Mouse (Mus musculus) cerebellum, postnatal 10 days (tissue): ENCODE results near the gene Lrrc8e.
"Not testable (repeated sequence)": the region's sequence is repeated elsewhere in the genome, so short reads cannot be mapped to it uniquely, and the experiment has no call there.

ENCODE experiments used
- DNase-seq, 2 experiments: peaks; one replicate each; pipeline ENCODE4 v3.0.0; 2021; ENCODE audit warnings: mixed read lengths in 2 of 2

Lrrc8e gene

DNA sequence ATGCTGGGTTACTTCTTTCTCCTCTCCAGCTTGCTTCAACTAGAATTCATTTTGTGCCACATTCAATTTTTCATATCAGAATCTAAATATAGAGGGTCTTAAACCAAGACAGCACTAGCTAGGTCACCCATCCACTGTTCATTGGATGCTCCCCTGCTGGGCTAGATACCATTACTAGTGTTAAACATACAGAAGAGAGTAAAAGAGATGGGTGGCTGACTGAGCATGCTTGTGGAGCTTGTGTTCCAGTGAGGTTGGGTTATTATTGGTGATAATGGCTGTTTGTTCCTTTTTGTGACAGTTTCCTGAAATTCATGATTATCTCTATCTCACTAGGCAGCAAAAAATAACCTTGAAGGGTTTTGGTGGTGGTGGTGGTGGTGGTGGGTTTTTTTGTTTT is 4.6 kb upstream of the Lrrc8e start:
- DNase-seq: no peak

DNA sequence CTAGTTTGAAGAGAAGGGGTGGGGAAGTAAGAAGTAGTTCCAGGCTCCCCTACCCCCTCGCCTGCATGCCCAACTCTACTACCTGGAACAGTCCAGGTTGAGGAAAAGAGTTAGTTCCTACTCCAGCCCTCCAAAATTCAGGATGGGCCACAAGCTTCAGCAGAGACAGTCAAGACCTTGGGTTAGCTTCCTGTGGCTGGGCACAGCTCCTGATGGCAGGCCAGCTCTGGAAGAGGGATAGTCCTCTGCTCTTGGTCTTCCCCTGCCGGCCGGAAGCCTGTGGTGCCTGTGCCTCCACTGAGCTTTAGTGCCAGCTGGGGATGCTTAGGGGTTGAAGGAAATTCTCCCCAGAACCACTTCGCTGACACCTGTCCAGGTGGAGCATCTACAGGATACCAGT is 304 bp upstream of the Lrrc8e start:
- DNase-seq: no peak

DNA sequence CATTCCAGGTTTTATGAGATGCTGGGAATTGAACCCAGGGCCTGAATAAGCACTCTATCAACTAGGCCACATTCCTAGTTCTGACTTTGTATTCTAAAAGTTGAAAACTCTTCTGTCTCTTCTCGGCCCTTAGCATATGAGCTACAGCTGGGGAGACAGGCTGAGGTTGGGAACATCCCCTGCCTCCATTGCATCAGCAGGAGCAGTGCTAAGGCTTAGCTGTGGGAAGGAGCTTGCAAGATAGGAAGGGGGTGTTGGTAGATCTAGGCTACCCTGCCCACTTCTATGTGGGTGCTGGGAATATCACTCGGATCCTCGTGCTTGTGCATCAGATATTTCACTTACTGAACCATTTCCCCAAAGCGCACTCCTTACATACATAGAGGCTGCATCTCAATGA is 1.3 kb downstream of the Lrrc8e start:
- DNase-seq: no peak

DNA sequence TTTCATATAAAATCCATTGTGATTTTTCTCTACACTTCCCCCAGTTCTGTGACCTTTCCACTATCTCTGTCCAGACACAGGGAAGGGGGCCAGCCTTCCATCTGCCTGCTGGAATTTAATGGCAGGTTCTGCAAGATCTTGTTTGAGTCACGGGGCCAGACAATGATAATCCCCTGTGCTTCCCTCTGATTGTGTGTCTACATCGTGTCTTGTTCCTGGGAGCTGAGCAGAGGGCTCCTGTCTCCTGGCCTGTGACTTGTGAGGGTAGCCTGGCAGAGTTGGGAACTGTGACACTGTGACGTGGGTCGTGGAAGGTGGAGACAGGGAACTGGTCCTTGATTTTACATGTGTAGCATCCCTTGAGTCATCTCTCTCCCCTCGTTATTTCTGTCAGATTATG is 3.2 kb downstream of the Lrrc8e start:
- DNase-seq: no peak

DNA sequence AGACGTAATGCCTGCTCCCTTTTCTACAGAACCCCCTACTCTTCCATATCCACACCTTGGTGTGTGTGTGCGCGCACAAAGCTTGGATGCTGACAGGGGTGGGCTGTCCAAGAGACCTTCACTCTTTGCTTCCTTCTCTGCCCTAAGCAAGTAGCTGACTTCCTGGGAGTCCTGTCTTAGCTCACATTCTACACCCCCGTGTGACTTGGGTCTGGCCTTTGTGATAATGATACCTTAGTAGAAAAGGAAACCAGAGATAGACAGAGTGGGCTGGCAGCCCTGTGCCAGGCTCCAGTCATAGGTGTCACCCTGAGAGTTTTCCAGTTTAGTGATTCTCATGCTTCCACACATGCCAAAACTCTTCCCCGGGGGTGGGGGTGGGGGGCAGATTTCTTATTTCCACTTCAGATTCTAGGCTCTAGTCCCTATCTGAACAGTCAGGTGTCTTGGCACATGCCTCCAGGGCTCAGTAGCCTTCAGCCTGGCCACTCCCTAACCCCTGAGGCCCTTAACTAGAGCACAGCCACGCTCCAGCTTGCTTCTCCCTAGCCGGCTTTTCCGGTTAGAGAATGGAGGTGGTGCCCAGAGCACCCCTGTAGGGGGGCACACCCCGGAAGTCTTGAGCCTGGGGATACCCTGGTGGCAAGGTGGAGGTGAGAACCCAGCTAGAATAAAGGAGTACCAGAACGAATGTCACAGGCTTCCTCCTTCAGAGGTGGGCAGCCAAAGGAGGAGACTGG is 4.2 kb downstream of the Lrrc8e start:
- DNase-seq: peak in 1 of 2 experiments; percentile 4

DNA sequence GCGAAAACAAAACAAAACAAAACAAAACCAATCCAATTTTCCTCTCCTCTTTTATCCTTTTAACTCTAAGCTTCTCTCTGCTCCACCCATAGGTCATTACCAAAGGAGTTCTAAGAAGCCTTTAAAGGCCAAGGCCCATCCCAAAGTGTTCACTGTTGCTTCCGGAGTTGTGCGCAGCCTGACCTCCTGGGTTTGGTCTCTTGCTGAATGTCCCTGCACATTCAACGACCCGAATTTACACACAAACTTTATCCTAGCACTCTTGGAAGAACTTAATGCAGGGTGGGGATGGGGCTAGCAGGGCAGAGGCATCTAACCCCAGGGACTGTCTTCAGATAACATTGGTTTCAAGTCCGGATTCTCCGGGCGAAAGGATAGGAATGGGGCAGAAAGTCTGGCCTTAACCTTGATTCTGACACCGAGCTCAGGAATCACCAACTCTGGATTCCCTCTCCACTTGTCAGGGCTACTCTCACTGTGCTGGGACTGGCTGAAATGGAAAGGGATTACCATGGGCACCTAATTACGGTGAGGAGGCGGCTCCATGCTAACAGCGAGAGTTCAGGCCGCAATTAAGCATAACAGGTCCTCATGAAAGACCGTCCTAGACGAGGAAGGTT is 11.3 kb downstream of the Lrrc8e start:
- no peak for DNase-seq

DNA sequence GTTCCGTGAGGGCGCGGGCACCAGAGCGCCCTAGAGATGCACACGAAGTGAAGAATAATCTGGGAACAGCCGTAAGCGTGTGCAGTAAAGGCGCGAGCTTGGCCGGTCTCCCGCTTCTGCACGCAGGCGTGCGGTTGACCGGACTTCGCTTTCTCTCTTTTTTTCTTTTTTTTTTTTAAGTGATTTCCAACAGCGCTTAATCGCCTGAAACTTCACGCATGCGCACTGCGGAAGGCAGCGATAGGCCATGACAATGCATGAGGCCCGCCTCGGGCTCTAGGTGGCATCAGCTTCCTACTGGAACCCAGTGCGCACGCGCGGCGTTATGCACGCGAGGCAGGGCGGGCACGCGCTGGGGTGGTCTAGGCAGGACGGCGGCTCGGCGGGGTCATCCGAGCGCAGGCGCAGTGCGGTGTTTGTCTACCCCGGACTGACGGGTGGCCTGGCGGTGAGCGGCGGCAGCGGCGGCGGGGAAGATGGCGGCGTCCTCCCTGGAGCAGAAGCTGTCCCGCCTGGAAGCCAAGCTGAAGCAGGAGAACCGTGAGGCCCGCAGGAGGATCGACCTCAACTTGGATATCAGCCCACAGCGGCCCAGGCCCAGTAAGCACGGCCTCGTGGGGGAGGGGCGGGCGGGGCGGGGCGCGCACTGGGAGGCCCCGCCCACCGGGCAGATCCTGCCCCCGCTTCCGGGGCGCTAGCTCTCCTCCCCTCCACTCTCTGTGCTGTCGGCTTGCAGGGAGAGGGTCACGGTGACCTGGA is 12.0 kb downstream of the Lrrc8e start, which contains the start of the genes Map2k7 and Gm49320:
Gene Map2k7 (plus strand): TSS at position 307 of the 759 bp plus-strand sequence.
Gene Gm49320 (plus strand): TSS at position 432 of the 759 bp plus-strand sequence.
- peak; percentile 100 for DNase-seq

DNA sequence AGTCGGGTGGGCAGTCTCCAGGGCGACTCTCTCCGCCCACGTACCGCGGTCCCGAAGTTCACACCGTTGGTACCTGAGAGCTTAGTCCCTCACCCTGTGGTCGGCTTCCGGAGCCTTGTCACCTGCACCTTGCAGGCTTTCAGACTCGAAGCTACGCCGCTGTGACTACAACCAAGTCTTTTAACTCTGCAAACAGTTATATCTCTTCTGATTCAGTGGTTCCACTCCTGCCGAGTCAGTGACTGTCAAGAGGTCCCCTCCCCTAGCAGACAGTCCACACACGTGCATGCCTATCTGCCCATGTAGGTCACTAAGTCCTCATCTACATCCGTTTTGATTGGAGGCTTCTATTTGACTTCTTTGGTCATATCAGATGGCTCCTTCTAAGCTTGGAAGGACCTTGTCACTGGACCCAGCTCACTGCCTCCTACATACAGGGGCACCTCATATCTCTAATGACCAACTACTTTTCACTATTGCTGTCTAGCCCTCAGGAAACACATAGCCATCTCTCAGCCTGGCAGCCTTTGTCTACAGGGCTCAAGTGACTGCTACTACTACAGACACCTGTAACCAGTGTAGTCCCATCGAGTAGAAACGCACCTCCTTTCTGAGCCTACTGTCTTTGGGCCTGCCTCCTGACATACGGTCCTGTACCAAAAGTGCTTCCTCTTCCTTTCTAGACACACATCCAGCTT is 12.7 kb downstream of the Lrrc8e start:
- DNase-seq: no peak

DNA sequence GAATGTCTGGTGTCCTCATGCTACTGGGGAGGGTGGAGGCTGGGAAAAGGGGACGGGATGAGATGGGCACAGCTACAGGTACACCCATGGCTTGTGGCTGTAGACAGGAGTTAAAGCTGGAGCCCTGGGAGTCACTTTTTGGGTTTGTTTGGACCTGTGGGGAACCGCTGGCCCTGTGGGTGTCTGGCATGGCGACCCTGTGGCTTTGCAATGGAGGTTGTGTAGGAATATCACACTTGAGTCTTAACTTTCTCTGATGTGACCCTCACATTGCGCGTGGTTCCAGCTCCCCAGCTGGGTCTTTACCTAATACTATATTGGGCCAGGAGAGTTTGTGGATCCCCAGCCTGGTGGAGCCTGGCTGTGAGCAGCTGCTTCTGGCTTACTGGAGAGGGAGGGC is 18.4 kb downstream of the Lrrc8e start:
- no peak for DNase-seq

DNA sequence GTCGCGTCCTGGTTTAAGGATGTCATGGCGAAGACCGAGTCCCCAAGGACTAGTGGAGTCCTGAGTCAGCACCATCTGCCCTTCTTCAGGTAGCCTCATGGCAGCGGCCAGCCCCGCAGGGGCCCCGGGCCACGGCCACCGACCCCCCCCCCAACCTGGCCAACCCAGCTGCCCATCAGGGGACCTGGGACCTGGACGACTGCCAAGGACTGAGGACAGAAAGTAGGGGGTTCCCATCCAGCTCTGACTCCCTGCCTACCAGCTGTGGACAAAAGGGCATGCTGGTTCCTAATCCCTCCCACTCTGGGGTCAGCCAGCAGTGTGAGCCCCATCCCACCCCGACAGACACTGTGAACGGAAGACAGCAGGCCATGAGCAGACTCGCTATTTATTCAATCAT is 19.1 kb downstream of the Lrrc8e start:
- peak in 1 of 2 experiments; percentile 50 for DNase-seq

DNA sequence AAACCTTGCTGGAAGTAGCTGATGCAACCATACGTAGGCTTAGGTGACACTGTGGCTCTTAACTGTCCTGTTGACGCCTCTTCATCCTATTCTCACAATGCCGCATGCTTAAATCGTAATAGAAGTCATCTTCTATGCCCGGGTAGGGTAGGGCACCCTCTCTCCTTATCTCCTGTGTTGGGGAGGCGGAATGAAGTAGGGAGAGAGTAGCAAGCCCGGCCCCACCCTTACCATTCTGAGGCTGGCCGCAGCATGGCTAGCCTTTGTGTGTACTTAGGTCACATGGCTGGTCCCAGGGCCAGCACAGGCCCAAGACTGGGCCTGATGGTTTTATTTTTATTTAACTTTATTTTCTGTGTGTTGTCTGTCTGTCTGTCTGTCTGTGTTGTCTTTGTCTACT is 20.6 kb downstream of the Lrrc8e start:
- no peak for DNase-seq

DNA sequence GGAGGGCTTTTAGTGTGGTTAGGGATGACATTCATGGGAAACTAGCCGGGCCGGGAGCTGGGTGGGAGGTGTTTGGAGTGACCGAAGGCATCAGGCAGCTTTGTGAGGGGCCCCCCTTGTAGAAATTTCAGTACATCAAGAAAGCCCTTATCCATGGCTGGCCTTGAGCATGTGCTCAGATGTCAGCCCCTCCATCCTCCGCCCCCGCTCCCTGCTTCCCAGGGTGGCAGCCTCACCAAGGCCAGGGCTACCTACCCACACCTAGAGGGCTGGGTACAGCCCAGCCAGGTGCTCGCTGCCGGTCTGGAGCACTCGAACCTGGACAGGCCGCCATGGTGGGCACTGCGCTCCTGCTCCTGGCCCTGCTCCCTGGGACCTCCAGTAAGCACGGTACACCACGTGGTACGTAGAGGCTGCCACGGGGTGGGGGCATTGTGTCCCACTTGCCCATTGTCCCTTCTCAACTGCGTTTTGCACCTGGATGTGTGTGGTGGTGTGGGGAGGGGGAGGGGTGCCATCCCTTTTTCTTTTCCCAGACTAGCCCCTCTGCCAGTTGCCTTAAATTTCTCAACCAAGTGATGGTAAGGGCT is 21.4 kb downstream of the Lrrc8e start, which contains the start of gene Tgfbr3l:
Gene Tgfbr3l (plus strand): TSS at position 264 of the 590 bp plus-strand sequence.
- DNase-seq: no peak

DNA sequence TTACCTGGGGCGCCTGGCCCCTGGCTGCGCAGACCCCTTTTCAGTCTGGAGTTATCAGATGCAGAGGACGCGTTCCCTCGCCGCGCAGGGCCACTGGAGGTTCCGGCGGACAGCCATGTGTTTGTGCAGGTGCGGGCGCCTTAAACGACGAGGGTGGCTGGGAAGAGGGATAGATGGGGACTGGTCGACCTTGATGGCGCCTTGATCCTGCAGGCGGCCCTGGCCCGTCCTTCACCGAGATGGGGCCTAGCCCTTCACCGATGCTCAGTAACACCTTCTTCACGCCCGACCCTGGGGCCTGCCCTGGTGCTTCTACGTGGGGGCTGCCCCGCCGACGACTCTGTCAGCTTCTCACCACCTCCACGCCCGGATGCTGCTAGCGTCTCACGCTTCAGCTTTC is 22.6 kb downstream of the Lrrc8e start:
- no peak for DNase-seq

DNA sequence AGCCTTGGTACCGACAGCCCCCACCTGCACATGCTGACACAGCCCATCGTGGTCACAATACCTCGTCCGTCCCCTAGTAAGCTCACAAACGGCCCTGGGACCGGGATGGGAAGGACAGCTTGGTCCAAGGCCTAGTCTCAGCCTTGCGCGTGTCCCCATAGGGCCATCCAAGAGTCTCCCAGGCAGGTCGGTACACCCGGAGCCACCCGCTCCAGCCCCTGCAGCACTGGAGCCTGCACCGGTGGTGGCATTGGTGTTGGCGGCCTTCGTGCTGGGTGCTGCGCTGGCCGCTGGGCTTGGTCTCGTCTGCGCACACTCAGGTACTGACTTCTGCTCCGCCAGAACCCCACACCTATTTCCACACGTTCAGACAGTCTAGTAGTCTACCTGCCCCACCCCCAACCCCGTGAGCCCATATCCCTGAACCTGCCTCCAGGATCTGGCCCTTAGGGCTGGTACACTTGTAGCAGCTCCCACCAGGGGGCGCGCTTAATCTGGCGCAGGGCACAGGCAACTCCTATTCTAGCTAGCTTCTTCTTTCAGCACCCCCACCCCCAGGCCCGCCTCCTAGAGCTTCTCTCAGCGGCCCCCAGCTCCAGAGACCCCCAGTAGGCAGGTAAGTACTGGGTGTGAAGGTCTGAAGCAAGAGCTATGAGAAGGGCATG is 23.8 kb downstream of the Lrrc8e start:
- DNase-seq: peak; percentile 93 to 95

DNA sequence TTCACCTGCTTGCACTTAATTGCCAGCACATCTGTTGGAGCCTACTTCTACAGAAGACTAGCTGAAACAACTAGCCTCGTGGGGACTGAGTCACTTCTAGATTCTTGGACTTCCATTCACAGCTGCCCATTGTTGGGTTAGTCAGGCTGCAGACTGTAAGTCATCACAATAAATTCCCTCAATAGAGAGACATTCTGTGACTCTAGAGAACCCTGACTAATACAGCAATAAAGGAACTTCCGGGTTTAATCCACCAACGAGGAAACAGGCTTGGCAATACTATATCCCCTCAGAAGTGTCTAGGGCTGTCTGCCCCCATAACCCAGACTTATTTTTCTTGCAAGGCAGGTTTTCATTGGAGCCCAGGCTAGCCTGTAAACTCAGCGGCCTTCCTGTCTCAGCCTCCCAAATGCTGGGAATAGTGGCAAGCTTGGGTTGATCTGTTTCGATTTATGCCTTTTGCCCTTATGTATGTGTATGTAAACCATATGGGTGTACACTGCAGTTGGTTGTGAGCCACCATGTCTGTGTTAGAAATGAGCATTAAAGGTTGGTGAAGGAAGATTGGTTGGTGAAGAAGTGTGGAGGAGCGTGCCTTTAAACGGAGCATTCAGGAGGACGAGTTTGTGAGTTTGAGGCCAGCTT is 25.6 kb downstream of the Lrrc8e start:
- no peak for DNase-seq

DNA sequence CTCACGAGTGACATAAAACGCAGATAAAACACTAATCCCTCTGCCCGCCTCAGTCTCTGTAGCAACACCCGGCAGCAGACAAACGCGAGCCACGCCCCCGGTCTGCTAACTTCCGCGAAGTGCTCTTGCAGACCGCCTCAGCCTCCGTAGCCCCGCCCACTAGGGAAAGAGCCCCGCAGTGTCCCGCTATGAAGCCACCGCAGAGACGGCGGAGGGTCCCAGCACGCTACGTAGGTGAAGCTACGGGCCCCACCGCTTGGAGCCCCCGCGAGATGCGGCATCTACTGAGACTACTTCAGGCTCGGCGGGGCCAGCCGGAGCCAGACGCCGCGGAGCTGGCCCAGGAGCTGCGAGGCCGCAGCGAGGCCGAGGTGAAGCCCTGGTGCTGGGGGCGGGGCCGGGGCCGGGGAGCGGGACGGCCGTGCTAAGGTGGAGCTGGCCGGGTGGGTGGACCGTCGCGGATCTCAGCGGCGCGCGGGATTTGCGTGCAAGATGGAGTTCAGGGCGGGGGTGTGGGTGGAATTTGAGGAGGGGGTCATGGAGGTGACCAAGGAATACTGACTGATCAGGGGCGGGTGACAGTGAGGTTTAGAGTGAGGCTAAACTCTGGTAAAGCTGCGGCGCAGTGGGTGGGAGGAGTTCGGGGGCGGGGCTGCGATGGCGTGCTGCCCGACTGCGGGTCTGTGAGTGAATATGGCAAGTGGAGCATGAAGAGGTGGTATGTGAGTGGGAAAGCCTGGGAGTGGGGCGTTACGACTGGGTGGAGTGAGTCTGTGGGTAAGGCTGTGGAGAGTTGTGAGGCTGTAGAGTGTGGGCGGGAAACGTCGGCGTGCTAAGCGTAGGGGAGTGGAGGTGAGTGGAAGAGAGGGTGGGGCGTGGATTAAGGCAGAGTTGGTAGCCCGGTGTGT is 26.6 kb downstream of the Lrrc8e start, which contains the start of gene Snapc2:
Gene Snapc2 (plus strand): TSS at position 147 of the 908 bp plus-strand sequence.
- DNase-seq: peak; percentile 98

DNA sequence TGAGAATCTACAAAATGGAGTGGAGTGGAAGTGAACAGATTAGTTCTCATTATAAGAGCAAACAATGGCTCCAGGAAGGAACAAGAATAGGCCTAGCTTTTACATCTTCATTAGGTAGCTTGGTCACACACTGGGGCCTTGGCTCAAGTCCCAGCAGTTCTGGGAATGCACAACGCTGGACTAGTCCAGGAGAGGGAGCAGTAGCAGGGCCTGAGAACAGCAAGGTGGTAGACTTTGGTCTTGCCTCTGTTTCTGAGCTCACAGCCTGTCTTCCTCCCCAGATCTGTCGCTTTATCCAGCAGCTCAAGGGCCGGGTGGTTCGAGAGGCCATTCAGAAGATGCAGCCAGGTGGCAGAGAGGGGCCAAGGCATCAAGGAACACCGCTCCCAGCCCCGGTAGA is 27.4 kb downstream of the Lrrc8e start:
- DNase-seq: peak; percentile 94 to 95

DNA sequence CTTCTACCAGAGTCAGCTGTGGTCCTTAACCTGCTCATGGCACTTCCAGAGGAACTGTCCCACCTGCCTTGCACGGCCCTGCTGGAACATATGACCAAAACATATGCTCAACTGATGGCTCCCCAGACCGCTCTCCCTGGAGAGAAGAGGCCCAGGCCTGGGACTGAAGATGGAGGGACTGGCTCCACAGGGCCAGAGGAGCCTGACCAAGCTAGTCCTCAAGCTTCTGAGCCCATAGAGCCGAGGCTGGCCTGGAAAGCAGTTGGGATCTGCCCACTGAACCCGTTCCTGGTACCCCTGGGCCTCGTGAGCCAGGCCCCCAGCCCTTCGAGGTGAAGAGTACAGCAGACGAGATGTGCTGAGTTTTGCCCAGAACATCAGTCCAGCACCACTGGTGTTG is 28.8 kb downstream of the Lrrc8e start:
- not testable (repeated sequence) for DNase-seq

DNA sequence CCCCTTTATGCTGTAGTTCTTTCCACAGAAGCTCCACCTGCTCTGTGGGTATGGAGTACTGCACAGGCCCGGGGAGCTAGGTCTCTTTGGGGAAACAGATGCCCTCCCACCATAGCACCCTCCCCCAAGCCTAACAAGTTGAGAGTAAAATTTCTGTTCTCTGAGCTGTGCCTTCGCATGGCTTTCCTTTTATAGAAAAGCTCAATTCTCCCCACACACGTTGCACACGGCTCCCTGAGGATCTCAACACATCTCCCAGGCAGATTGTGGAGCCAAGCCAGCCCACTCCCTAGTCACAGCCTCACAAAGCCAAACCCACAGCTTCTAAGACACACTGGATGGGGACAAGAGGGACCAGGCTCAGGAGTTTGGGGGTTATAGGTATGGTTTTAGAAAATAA is 30.3 kb downstream of the Lrrc8e start:
- DNase-seq: no peak

DNA sequence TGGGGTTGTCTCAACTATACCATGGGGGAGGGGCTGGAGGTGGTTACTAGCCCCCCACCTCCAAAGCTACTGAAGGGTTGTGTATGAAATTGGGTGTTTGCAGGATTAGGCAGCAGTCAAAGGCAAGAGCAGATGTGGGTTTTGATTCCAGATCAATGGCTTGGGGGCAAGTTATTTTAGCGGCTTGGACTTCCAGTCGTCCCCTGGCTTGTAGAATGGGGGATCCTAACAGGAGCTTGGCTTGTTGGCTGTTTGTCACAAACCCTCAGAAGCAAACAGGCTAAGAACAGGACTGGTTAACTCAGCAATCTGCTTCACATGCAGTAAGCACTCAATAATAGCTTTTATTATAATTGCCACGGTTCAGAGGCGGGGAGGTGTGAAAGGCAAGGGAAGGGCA is 30.7 kb downstream of the Lrrc8e start:
- DNase-seq: no peak
